Mouse (Mus musculus) embryonic stem cell, embryonic (primary cell): Measurements from ENCODE around the gene Ccdc51.

Experiments used
- CTCF ChIA-PET, 4 experiments: fragments of 300-600 bp in 2 of 4; fragments of 350-600 bp in 2 of 4; sonication (Branson Sonifier 250); formaldehyde crosslinking; loops; one replicate each; lab custom pipeline; 2022; ENCODE audit warnings: inconsistent platforms in 2 of 4; lab: Charles Lee
- POLR2A ChIA-PET, 4 experiments: fragments of 300-600 bp in 2 of 4; fragments of 350-600 bp in 2 of 4; sonication (Branson Sonifier 250); formaldehyde crosslinking; loops; one replicate each; lab custom pipeline; 2022; ENCODE audit warnings: antibody characterized with exemption in 4 of 4, inconsistent platforms in 1 of 4; lab: Charles Lee

Ccdc51 gene

GRCm38 (mm10) chr9:109097831-109098230, 15.5 kb downstream of the Ccdc51 start:
- ChIA-PET CTCF (interaction anchor here in 1 of 4 experiments (2.6 kb wide), 1 partner anchor 10 kb away, joined by 9 read pairs; no protein-coding TSS in a partner anchor), POLR2A (interaction anchor here in 2 of 4 experiments (0.6 to 4.3 kb wide), 13 partner anchors 10 to 649 kb away, joined by 3 to 32 read pairs (median 6); partner anchors contain the start of genes Atrip (in 2 of the 2), Ccdc51 (in 2 of the 2), Pfkfb4 (in 2 of the 2) and Tma7 (in 2 of the 2))

- ChIA-PET CTCF (no interaction called here), POLR2A (interaction anchor here in 1 of 4 experiments (0.6 to 4.3 kb wide), 4 partner anchors 10 to 648 kb away, joined by 5 to 24 read pairs (median 14); partner anchors contain the start of genes Atrip, Ccdc51 and Tma7)
These were observed 16.1 kb downstream of the Ccdc51 start for GRCm38 (mm10) chr9:109098366-109098765.

DNA sequence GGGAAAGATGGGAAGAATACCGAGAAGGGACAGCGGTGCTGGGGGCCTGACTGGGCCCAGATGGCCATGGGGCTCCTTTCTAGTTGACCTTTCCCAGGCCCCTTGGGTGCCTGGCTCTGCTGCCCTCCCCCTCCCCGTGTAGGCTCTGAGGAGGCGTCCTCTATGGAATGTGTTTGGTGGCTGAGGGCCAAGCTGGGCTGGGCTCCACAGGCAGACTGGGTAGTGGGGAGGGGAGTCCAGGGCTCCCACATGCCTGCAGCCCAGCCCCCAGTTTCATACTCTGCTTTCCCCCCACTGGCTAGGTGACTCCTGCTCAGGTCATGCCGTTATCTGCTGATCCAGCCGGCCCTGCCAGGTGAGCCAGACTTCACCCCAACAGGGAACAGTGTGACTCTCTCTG, 16.7 kb downstream of the Ccdc51 start:
- ChIA-PET POLR2A (interaction anchor here in 2 of 4 experiments (0.6 to 2.7 kb wide), 3 partner anchors 11 to 394 kb away, joined by 3 to 10 read pairs (median 6); partner anchors contain the start of genes Ccdc51 (in 1 of the 2) and Tma7 (in 1 of the 2)), CTCF (no interaction called here)

DNA sequence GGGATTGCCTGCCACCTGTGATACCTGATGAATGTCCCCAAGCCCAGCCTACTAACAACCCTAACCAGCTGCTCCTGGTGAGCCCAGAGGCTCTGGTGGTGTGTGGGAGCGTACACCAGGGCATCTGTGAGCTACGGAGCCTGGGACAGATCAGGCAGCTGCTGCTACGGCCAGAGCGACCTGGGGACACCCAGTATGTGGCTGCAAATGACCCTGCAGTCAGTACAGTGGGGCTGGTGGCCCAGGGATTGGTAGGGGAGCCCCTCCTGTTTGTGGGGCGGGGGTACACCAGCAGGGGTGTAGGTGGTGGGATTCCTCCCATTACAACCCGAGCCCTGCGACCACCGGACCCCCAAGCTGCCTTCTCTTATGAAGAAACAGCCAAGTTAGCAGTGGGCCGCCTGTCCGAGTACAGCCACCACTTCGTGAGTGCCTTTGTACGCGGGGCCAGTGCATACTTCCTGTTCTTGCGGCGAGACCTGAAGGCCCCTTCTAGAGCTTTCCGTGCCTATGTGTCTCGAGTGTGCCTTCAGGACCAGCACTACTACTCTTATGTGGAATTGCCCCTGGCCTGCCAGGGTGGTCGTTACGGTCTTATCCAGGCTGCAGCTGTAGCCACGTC, 18.1 kb downstream of the Ccdc51 start:
- POLR2A ChIA-PET, result interaction anchor here in 3 of 4 experiments (0.6 to 2.6 kb wide), 7 partner anchors 12 to 963 kb away, joined by 3 to 7 read pairs (median 5); partner anchors contain the start of genes Atrip (in 1 of the 3), Ccdc51 (in 1 of the 3), Tma7 (in 1 of the 3) and Trex1 (in 1 of the 3)

DNA sequence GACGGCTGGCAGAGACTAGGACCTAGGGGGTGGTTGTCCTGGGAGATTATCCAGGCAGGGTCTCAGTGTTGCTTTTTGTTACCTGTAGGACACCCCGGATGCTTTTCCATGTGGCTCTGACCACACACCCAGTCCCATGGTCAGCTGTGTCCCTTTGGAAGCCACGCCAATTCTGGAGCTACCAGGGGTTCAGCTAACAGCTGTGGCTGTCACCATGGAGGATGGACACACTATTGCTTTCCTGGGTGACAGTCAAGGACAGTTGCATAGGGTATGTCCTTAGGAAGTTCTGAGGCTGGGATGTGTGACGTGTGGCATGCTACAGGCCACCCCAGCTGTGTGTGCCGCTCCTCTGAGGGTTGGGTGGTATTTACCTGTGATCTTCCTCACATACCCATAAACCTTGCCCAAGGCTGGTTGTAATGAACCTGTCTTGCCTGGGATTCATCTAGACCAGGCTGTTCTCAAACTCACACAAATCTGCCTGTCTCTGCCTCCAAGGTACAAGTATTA, 19.7 kb downstream of the Ccdc51 start:
- ChIA-PET CTCF (no interaction called here), POLR2A (interaction anchor here in 2 of 4 experiments (1.1 to 2.6 kb wide), 2 partner anchors 10 to 28 kb away, joined by 3 to 7 read pairs; partner anchors contain the start of gene Atrip (in 1 of the 2))

More for the DNA sequence above, 18.1 kb downstream of the Ccdc51 start:
- CTCF ChIA-PET, result interaction anchor here in 1 of 4 experiments (1.4 kb wide), 1 partner anchor 13 kb away, joined by 4 read pairs; no protein-coding TSS in a partner anchor

GRCm38 (mm10) chr9:109102541-109102940, 20.2 kb downstream of the Ccdc51 start:
- ChIA-PET POLR2A (interaction anchor here in 2 of 4 experiments (1.1 to 2.6 kb wide), 2 partner anchors 11 to 29 kb away, joined by 3 to 7 read pairs; partner anchors contain the start of gene Atrip (in 1 of the 2)), CTCF (no interaction called here)

DNA sequence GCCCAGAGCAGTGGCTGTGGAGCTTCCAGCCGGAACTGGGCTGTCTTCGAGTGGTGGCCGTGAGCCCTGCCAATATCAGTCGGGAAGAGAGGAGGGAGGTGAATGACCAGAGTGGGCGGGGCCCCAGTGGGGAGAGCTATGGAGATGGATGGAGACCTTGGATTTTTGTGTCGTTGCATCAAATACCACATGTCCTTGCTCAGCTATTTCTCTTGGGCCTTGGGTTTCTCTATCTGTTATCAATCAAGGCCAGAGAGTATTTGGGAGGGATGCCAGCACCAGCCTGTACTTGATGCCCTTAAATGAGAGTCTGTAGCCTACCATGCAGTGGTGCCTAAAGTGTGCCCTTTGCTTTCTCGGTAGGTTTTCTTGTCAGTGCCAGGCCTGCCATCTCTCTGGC, 21.0 kb downstream of the Ccdc51 start:
- CTCF ChIA-PET, result interaction anchor here in 1 of 4 experiments (0.6 kb wide), 1 partner anchor 372 kb away, joined by 3 read pairs; no protein-coding TSS in a partner anchor
- POLR2A ChIA-PET, result interaction anchor here in 1 of 4 experiments (1.0 kb wide), 1 partner anchor 11 kb away, joined by 3 read pairs; no protein-coding TSS in a partner anchor

DNA sequence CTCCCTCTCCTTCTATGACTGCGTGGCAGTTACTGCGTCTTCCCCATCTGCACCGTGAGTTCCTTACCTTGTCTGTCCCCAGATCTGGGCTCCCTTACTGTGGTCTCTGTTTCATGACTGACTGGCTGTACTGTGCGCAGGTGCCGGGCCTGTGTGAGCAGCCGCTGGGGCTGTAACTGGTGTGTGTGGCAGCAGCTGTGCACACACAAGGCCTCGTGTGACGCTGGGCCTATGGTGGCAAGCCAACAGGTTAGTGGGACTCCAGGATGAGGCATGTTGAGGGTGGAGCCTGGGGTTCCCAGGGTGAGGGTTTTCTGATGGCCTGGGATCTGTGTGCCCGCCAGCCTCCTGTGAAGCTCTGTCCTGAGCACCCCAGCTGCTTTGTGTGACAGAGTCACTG, 21.8 kb downstream of the Ccdc51 start:
- ChIA-PET POLR2A (interaction anchor here in 1 of 4 experiments (1.0 kb wide), 1 partner anchor 11 kb away, joined by 3 read pairs; no protein-coding TSS in a partner anchor), CTCF (no interaction called here)

- POLR2A ChIA-PET, result interaction anchor here (0.5 to 1.4 kb wide), 6 partner anchors 8 to 52 kb away, joined by 3 to 8 read pairs (median 4); partner anchors contain the start of gene Plxnb1 (in 2 of the 4)
- CTCF ChIA-PET, result interaction anchor here in 1 of 4 experiments (1.0 to 1.2 kb wide), 2 partner anchors 17 kb away, joined by 5 to 6 read pairs; no protein-coding TSS in a partner anchor
These were observed 22.7 kb downstream of the Ccdc51 start for GRCm38 (mm10) chr9:109105011-109105410.

- POLR2A ChIA-PET, result interaction anchor here in 3 of 4 experiments (0.6 to 1.4 kb wide), 7 partner anchors 9 to 154 kb away, joined by 3 to 8 read pairs (median 4); partner anchors contain the start of gene Plxnb1 (in 2 of the 3)
- CTCF ChIA-PET, result interaction anchor here in 1 of 4 experiments (1.0 to 1.2 kb wide), 2 partner anchors 17 to 18 kb away, joined by 5 to 6 read pairs; no protein-coding TSS in a partner anchor
These were observed 23.4 kb downstream of the Ccdc51 start for GRCm38 (mm10) chr9:109105648-109106047.

DNA sequence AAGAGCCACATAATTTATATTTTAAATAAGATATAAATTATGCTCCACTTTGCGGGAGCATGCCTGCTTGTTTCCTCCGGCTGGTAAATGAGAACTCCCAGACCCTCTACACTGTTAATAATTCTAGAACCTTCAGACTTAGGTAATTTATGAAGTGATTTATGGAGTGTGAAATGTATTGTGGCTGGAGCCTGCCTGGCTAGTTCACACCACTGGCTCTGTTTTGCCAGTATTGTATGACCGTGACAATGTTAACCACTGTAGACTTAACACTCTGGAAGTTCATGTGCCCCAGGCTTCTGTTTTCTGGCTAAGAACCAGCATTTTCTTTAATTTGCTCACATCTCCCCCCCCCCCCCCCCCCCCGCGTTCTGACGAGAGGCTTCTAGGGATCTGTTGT, 25.0 kb downstream of the Ccdc51 start:
- ChIA-PET POLR2A (no interaction called here), CTCF (interaction anchor here in 1 of 4 experiments (0.6 kb wide), 1 partner anchor 66 kb away, joined by 4 read pairs; no protein-coding TSS in a partner anchor)

DNA sequence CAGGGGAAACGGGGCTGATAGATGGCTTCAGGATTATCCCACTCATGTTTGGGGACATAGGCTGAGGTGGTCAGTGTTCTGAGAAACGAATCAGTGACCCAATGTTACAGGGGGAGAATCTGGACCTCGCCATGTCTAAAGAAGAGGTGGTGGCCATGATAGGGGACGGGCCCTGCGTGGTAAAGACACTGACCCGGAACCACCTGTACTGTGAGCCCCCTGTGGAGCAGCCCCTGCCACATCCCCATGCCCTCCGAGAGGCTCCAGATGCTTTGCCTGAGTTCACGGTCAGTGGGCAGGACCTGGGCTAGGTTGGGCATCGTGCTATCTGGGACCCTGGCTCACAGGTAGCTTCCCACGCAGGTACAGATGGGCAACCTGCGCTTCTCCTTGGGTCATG, 27.9 kb downstream of the Ccdc51 start:
- ChIA-PET CTCF (no interaction called here), POLR2A (interaction anchor here in 1 of 4 experiments (0.7 kb wide), 1 partner anchor 23 kb away, joined by 3 read pairs; no protein-coding TSS in a partner anchor)

DNA sequence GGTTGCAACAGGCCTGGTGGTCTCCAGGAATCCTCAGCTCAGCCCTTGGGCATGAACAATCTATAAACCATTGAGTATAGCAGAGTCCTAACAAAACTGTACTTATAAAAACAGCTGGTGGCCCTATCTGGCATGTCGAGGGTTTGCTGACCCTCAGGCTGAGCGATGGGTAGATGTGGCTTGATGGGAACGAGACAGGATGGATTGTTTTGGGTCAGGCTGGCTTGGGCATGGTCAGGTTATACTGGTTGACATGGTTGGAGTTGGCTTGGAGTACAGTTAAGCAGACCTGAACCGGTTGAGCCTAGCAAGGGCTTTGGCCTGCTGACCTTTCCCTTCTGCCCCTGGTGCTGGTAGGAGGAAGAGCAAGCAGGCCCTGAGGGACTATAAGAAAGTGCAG, 28.8 kb downstream of the Ccdc51 start:
- POLR2A ChIA-PET, result interaction anchor here in 1 of 4 experiments (1.1 kb wide), 1 partner anchor 18 kb away, joined by 3 read pairs; no protein-coding TSS in a partner anchor
- CTCF ChIA-PET, result interaction anchor here in 1 of 4 experiments (2.4 kb wide), 1 partner anchor 23 kb away, joined by 11 read pairs; no protein-coding TSS in a partner anchor

- POLR2A ChIA-PET, result interaction anchor here in 2 of 4 experiments (0.6 to 1.1 kb wide), 3 partner anchors 11 to 23 kb away, joined by 3 read pairs; no protein-coding TSS in a partner anchor
- CTCF ChIA-PET, result interaction anchor here in 2 of 4 experiments (0.6 to 2.4 kb wide), 4 partner anchors 11 to 974 kb away, joined by 3 to 11 read pairs (median 6); partner anchors contain the start of gene Plxnb1 (in 1 of the 2)
These were observed 29.3 kb downstream of the Ccdc51 start for GRCm38 (mm10) chr9:109111591-109111990.

DNA sequence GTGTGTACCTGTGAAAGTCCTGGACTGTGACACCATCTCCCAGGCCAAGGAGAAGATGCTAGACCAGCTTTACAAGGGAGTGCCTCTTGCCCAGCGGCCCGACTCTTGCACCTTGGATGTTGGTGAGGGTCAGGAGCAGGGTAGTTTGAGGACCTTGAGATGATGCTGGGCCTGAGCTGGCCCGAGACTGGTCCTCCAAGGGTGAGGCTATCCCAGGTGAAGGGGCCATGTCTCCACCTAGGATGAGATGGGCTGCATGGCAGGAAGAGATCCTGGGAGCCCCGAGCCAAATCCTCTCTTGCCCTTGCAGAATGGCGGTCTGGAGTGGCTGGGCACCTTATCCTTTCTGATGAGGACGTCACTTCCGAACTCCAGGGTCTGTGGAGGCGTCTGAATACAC, 31.0 kb downstream of the Ccdc51 start:
- POLR2A ChIA-PET, result interaction anchor here in 2 of 4 experiments (0.9 to 1.8 kb wide), 4 partner anchors 11 to 26 kb away, joined by 3 to 4 read pairs (median 4); partner anchors contain the start of gene Plxnb1 (in 1 of the 2)
- CTCF ChIA-PET, result interaction anchor here in 1 of 4 experiments (2.1 to 2.4 kb wide), 2 partner anchors 9 to 26 kb away, joined by 7 to 11 read pairs; no protein-coding TSS in a partner anchor

GRCm38 (mm10) chr9:109114276-109114675, 32.0 kb downstream of the Ccdc51 start:
- ChIA-PET POLR2A (interaction anchor here in 3 of 4 experiments (0.7 to 1.8 kb wide), 4 partner anchors 10 to 100 kb away, joined by 3 to 4 read pairs (median 4); partner anchors contain the start of gene Plxnb1 (in 1 of the 3)), CTCF (no interaction called here)

DNA sequence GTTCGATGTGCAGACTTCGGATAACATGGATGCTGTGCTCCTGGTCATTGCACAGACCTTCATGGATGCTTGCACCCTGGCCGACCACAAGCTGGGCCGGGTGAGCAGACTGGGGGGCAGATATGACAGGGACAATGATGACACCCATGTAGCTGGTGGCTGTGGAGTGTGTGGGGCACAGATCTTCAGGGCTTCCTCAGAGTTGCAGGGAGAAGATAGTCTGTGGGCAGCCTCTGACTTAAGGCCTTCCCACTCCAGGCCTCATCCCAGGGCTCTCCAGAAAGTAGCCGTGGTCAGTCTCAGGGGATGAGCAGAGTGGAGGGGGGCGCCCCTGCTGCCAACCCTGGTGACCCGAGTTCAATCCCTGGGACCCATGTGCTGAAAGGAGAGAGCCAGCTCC, 32.6 kb downstream of the Ccdc51 start:
- ChIA-PET CTCF (interaction anchor here in 1 of 4 experiments (1.0 kb wide), 1 partner anchor 26 kb away, joined by 3 read pairs; no protein-coding TSS in a partner anchor), POLR2A (no interaction called here)

- CTCF ChIA-PET, result interaction anchor here in 1 of 4 experiments (1.1 kb wide), 1 partner anchor 28 kb away, joined by 3 read pairs; no protein-coding TSS in a partner anchor
These were observed 33.9 kb downstream of the Ccdc51 start for GRCm38 (mm10) chr9:109116205-109116604.

More at GRCm38 (mm10) chr9:109116205-109116604, 33.9 kb downstream of the Ccdc51 start:
- POLR2A ChIA-PET, result interaction anchor here in 1 of 4 experiments (1.2 kb wide), 1 partner anchor 19 kb away, joined by 3 read pairs; no protein-coding TSS in a partner anchor
